Mouse (Mus musculus) hindbrain, embryonic 16.5 days (tissue): ENCODE results near the gene Gm49450. TPM values are rescaled to one million over a fixed set of nuclear protein-coding genes. Genes with fewer than 3 reads are reported as not detected.

Experiments used
- ATAC-seq: fragments of 200-750 bp; cut with Nextera tagmentation; 2 replicates; pipeline ENCODE4 v1.8.0; 2017; ENCODE audit warnings: moderate TSS enrichment, moderate library complexity
- H3K27ac ChIP-seq: fragments of 300-500 bp; sonication (generic); 2 replicates; pipeline ENCODE4 v1.5.1; 2014; ENCODE audit warnings: low read depth, mild to moderate bottlenecking, control low read depth, low read length, moderate library complexity
- H3K27me3 ChIP-seq: fragments of 300-500 bp; sonication (generic); replicated peaks from 2 replicates; pipeline ENCODE4 v1.6.1; 2014; ENCODE audit warnings: low read length; ENCODE audit not compliant: control insufficient read depth, insufficient read depth
- H3K36me3 ChIP-seq: fragments of 300-500 bp; sonication (generic); 2 replicates; pipeline ENCODE4 v1.6.1; 2014; ENCODE audit warnings: mild to moderate bottlenecking, low read length, moderate library complexity, mixed read lengths; ENCODE audit not compliant: control insufficient read depth, insufficient read depth
- H3K4me1 ChIP-seq: fragments of 300-500 bp; sonication (generic); 2 replicates; pipeline ENCODE4 v1.6.1; 2014; ENCODE audit warnings: low read depth, low read length; ENCODE audit not compliant: control insufficient read depth, insufficient read depth
- H3K4me2 ChIP-seq: fragments of 300-500 bp; sonication (generic); 2 replicates; pipeline ENCODE4 v1.6.1; 2014; ENCODE audit warnings: mild to moderate bottlenecking, low read length, control low read depth, moderate library complexity
- H3K4me3 ChIP-seq: fragments of 300-500 bp; sonication (generic); 2 replicates; pipeline ENCODE4 v1.5.1; 2014; ENCODE audit warnings: mild to moderate bottlenecking, low read length, control low read depth, moderate library complexity
- H3K9ac ChIP-seq: fragments of 300-500 bp; sonication (generic); 2 replicates; pipeline ENCODE4 v1.6.1; 2014; ENCODE audit warnings: low read depth, mild to moderate bottlenecking, control low read depth, low read length, moderate library complexity
- H3K9me3 ChIP-seq: fragments of 300-500 bp; sonication (generic); 2 replicates; pipeline ENCODE4 v1.6.1; 2014; ENCODE audit warnings: mild to moderate bottlenecking, low read length, moderate library complexity; ENCODE audit not compliant: control insufficient read depth
- WGBS: fragments of 180-500 bp; shearing (Covaris S2); extraction: QIAGEN DNeasy Blood & Tissue Kit; methylation state at CpG from one replicate; pipeline ENCODE4 v1.1.7; 2014; 5-methylcytosine and 5-hydroxymethylcytosine counted together
- polyA plus RNA-seq: library from polyadenylated mRNA; unstranded; fragments of >200 nt; fragmentation: Nextera tagmentation; extraction: Ambion mirVana; gene quantifications from 2 replicates; pipeline ENCODE4 v1.2.1, GENCODE M21; 2015

Gm49450 gene
- polyA plus RNA-seq, 1 experiment from 2014 or later = not detected

GRCm38 (mm10) chr15:98993093-98993793 lies 39.9 kb upstream of the Gm49450 start:
- peak overlapping the region; percentile 98 for H3K27ac ChIP-seq
- H3K4me2 ChIP-seq = peak overlapping the region; percentile 73
- no peaks in the 10 kb centered on the region for H3K36me3 ChIP-seq
- 1% methylated on average over 35 of the region's 35 CpGs for WGBS
- H3K9me3 ChIP-seq = no peaks in the 10 kb centered on the region
- H3K9ac ChIP-seq = peak overlapping the region; percentile 72
- peak; percentile 84 for ATAC-seq
- peak overlapping the region; percentile 41 for H3K4me3 ChIP-seq
- peaks cover 46% of the 10 kb centered on the region for H3K4me1 ChIP-seq
- no peaks in the 10 kb centered on the region for H3K27me3 ChIP-seq

- 12% methylated on average over 17 of the region's 17 CpGs for WGBS
- peak overlapping the region; percentile 72 for H3K9ac ChIP-seq
- peak overlapping the region; percentile 98 for H3K27ac ChIP-seq
- no peaks in the 10 kb centered on the region for H3K27me3 ChIP-seq
- ATAC-seq = peak; percentile 89
- H3K4me1 ChIP-seq = peaks cover 53% of the 10 kb centered on the region
- no peaks in the 10 kb centered on the region for H3K36me3 ChIP-seq
- H3K9me3 ChIP-seq = no peaks in the 10 kb centered on the region
- peak overlapping the region; percentile 73 for H3K4me2 ChIP-seq
- peak overlapping the region; percentile 41 for H3K4me3 ChIP-seq
Observed at GRCm38 (mm10) chr15:98992086-98992912, 38.9 kb upstream of the Gm49450 start.

DNA sequence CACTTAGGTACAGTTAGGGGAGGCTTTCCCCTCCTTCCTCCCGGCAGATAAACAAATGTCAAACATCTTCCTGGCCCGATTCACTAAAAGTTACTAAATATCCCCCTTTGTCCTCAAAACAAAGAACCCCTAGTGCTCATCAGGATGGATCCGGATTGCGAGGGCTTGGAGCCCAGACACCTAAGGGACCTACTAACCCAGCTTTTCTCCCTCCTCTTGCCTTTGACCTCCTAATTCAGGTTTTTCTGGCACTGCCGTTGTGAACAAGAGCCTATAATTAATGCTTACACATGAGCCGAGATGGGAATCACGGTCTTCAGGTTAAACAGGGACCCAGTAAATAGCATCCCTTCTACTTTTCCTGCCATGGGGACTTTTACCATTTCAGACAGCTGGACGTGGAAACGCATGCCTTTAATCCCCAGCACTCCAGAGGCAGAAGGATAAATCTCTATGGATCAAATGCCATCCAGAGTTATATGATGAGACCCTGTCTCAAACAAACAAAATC lies 38.2 kb upstream of the Gm49450 start:
- Histone ChIP-seq H3K4me1 (peaks cover 58% of the 10 kb centered on the region), H3K4me2 (peak overlapping the region; percentile 73), H3K27ac (peak overlapping the region; percentile 98), H3K4me3 (no peak overlapping the region), H3K9ac (peak overlapping the region; percentile 72; the same call in 1 of the 2 replicates), H3K36me3 (no peaks in the 10 kb centered on the region), H3K9me3 (no peaks in the 10 kb centered on the region), H3K27me3 (no peaks in the 10 kb centered on the region)
- no peak for ATAC-seq
- 3% methylated on average over 9 of the region's 9 CpGs for WGBS

DNA sequence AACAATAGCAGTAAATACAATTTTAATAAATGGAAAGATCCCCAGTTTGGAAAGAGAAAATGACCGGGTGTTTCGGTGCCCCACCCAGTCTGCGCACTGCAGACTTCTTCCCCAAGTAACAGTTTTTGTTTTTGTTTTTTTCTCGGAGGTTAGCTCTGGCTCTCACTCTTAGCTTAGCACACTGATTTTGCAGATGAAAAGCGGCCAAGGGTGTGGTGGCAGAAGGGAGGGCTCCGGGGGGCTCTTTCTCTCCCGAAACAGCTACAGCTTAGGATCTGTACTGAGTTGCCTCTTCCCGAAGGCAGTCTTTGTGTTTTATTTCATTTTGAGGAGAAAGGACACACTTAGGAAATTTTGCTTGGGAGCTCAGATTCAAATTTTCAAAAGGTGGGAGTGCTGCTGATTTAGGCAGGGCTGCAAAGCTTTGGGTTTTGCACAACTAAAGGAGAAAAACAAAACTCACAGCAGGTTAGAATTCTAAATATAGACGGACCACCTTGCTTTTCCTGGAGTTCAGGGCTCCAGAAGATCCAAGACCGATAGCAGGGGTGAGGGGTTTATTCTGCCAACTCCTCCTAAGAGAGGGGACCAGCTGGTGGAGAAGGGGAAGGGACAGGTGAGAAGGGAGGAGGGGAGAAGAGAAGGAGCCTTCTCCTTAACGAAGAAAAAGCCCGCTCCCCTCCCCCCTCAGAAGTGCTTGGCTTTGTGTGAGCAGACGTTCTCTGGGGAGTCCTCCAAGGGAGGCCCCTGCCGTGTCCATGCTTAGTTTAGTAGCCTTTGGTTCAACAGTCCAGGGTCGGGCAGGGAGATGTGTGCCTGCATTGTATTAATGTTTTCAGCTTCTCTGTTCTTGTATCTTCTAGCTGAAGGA lies 37.6 kb upstream of the Gm49450 start:
- H3K27ac ChIP-seq = peak overlapping the region; percentile 98
- peak overlapping the region; percentile 72 for H3K9ac ChIP-seq
- H3K36me3 ChIP-seq = no peaks in the 10 kb centered on the region
- H3K4me2 ChIP-seq = peak overlapping the region; percentile 73
- peaks cover 58% of the 10 kb centered on the region for H3K4me1 ChIP-seq
- no peak for ATAC-seq
- H3K9me3 ChIP-seq = no peaks in the 10 kb centered on the region
- peak overlapping the region; percentile 12 for H3K4me3 ChIP-seq
- H3K27me3 ChIP-seq = no peaks in the 10 kb centered on the region
- WGBS = 8% methylated on average over 15 of the region's 15 CpGs

- no peak for ATAC-seq
- 13% methylated on average over 12 of the region's 12 CpGs for WGBS
- Histone ChIP-seq H3K9ac (peak overlapping the region; percentile 72), H3K4me3 (peak overlapping the region; percentile 12; the same call in 1 of the 2 replicates), H3K27ac (peak overlapping the region; percentile 98), H3K36me3 (no peaks in the 10 kb centered on the region), H3K9me3 (no peaks in the 10 kb centered on the region), H3K4me1 (peaks cover 58% of the 10 kb centered on the region), H3K27me3 (no peaks in the 10 kb centered on the region), H3K4me2 (peak overlapping the region; percentile 73)
Observed at GRCm38 (mm10) chr15:98989701-98990430, 36.5 kb upstream of the Gm49450 start.

DNA sequence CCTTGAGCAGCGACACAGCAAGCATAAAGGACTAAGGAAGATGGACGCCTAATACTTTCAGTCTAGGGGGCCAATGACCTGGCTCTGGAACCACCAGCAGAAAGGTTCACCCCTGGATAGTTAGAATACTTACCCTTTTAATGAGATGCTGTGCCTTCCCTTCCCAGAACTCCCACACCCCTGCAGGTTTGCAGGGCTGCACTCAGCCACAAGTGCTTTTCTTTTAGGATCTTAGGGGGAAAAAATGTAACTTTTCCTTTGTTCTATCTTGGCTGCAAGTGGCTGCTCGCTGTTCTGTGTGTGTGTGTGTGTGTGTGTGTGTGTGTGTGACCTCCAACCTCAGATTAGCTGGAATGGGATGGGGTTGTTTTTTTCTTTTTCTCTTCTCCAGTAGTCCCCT lies 35.4 kb upstream of the Gm49450 start:
- peak overlapping the region; percentile 98 for H3K27ac ChIP-seq
- H3K9me3 ChIP-seq = no peaks in the 10 kb centered on the region
- 0 out of 2 replicates have a peak overlapping the region, but pooled peaks have one; percentile 3 for H3K9ac ChIP-seq
- WGBS = 51% methylated on average over 3 of the region's 3 CpGs
- H3K4me3 ChIP-seq = no peak overlapping the region
- peaks cover 55% of the 10 kb centered on the region for H3K4me1 ChIP-seq
- H3K4me2 ChIP-seq = peak overlapping the region; percentile 29
- no peaks in the 10 kb centered on the region for H3K27me3 ChIP-seq
- no peak for ATAC-seq
- H3K36me3 ChIP-seq = no peaks in the 10 kb centered on the region

GRCm38 (mm10) chr15:98987661-98988181 lies 34.4 kb upstream of the Gm49450 start:
- H3K27ac ChIP-seq = peak overlapping the region; percentile 98
- WGBS = 21% methylated on average over 8 of the region's 8 CpGs
- no peak for ATAC-seq

DNA sequence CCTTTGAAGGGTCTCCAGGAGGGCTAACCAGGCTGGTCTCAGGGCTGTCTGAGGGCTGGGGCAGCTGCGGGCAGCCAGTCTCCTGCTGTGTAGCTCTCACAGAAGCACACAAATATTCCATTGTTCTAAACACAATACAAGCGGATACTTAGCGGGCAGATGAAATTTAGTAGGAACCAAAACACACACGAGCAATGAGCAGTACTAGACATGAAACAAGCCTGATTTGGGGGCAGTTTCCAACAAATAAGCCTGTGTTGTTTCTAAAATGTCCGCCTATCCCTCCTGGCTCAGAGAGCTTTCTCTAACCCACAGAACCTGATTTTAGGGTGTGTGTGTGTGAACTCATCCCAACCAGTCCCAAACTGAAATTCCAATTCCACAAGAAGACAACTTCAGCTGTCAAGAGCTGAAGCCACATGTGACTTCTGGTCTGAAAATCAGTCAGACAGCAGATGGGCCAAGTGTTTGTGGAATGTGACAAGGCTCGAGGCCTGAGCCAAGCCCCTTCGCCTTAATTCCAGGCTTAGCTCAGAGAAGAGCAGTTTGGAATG lies 33.8 kb upstream of the Gm49450 start:
- no peaks in the 10 kb centered on the region for H3K27me3 ChIP-seq
- H3K9me3 ChIP-seq = no peaks in the 10 kb centered on the region
- H3K4me2 ChIP-seq = peak overlapping the region; percentile 85
- peak overlapping the region; percentile 98 for H3K27ac ChIP-seq
- H3K36me3 ChIP-seq = no peaks in the 10 kb centered on the region
- H3K4me3 ChIP-seq = peak overlapping the region; percentile 48
- peaks cover 54% of the 10 kb centered on the region for H3K4me1 ChIP-seq
- 5% methylated on average over 7 of the region's 7 CpGs for WGBS
- ATAC-seq = no peak
- H3K9ac ChIP-seq = peak overlapping the region; percentile 83

More at GRCm38 (mm10) chr15:98987661-98988181, 34.4 kb upstream of the Gm49450 start:
- H3K4me2 ChIP-seq = peak overlapping the region; percentile 85
- H3K4me1 ChIP-seq = peaks cover 55% of the 10 kb centered on the region
- H3K36me3 ChIP-seq = no peaks in the 10 kb centered on the region
- no peaks in the 10 kb centered on the region for H3K9me3 ChIP-seq
- H3K27me3 ChIP-seq = no peaks in the 10 kb centered on the region
- H3K4me3 ChIP-seq = peak overlapping the region; percentile 48
- H3K9ac ChIP-seq = peak overlapping the region; percentile 83
